Mouse (Mus musculus) adrenal gland, postnatal 14 days (tissue): ENCODE measurements around the gene ccdc198. TPM values are rescaled to one million over a fixed set of nuclear protein-coding genes. Genes with fewer than 3 reads are reported as not detected.

ENCODE experiments used
- DNase-seq: peaks from one replicate; pipeline ENCODE4 v3.0.0; 2021; ENCODE audit warnings: mixed read lengths
- total RNA-seq: library from RNA; stranded (reverse); gene quantifications from 2 replicates; pipeline ENCODE4 v1.2.3, GENCODE M21; 2021

The ccdc198 gene
- total RNA-seq, 1 experiment from 2014 or later: not detected

DNA sequence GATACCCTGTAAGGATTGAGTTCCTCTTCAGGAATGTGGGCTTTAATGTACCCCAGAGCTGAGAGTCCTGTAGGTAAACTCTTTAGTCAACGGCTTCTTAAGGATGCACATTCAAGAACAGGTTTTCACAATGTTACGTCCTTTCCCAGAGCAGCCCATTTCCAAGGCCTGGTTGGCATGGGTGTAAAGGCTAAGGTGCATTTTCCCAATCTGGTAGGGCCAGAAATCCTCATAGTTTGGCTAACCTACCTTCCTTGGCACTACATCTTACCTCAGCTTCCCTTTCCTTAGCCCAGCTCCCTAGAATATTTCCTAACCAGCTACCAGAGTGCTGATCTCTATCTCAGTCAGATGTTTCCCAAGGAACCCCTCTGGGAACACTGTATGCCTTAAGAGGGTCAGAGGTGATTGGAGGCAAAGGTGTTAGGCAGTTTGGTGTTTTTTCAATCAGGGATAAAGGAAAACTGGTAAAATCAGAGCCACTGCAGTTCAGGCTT, 48.2 kb downstream of the ccdc198 start:
- DNase-seq: peak; percentile 5

DNA sequence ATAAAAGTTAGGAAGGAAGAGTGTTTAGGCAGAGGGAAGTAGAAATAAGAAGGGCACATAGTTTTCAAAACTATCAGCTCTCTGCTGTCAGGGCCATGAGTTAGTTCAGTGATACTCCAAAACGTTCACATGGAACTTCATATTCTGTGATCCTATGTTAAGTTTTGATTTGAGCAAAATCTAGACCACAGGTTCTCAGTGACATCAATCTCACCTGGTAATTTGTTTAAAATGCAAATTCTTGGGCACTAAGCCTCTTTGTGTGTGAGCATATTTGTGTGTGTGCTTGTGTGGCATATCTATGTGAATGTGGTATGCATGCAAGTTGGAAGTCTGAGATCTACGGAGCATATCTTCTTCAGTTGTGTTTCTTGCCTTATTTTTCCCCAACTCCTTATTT, 59.0 kb downstream of the ccdc198 start:
- DNase-seq: no peak

DNA sequence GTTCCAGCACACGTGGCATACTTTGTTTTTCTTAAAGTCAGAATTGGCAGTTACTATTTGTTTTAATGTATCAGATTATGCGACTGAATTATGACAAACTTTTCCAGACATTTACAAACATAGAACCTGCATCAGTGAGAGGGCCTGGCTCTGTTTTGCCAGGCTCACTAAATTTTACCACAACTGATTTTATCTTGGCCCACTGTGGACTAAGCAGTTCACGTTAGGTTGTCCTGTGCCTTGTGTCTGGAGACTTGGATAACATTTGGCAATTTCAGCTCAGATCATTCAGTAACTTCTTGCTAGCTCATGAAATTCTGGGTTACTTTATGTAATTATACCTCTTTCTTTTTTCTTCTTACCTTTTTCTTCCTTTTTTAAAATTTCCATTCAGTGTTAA, 65.5 kb downstream of the ccdc198 start:
- DNase-seq: no peak

DNA sequence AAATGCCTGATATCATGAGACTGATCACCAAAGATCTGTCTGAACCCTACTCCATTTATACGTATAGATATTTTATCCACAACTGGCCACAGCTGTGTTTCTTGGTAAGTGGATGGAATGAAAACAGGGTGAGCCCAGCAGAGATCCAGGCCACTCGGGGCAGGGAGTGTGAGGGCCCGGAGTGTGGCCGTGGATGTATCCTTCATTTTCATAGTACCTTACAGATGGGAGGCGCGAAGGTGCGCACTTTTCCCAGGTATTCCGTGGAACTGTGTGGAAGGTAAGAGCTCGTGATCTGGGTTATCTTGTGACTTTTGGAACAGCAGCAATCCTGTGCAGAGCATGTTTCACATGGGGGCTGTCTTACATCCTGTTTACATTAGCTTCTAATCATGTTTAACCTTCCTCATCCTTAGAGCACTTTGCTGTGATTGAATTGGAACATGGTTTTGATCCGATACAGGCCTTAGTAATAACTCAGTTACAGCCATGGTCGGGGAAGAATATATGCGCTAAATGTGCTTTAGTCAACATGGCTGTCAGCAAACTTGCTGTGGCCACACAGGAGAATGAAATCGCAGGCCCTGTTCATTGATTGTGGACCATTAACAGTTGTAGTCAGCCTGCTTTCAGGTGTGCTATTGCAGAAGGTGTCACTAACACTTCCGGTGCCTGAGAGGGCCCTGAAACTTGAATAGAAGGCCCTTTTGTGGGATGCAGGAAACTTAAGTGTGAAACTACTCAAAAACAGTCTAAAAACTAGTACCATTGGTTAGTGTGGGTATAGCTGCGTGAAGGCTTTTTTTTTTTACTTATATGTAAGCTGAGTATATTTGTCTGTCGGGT, 71.8 kb downstream of the ccdc198 start:
- DNase-seq: peak; percentile 20

DNA sequence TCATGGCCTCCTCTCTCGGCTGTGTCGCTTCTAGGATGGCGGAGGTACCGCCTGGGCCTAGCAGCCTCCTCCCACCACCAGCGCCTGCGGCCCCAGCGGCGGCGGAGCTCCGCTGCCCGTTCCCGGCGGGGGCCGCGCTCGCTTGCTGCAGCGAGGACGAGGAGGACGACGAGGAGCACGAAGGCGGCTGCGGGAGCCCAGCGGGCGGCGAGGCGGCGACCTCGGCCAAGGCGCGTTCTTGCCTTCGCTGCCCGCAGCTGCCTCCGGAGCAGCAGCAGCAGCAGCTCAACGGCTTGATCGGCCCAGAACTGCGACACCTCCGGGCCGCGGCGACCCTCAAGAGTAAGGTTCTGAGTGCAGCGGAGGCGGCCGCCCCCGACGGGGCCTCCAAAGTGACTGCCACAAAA, 72.7 kb downstream of the ccdc198 start:
- DNase-seq: peak; percentile 79

DNA sequence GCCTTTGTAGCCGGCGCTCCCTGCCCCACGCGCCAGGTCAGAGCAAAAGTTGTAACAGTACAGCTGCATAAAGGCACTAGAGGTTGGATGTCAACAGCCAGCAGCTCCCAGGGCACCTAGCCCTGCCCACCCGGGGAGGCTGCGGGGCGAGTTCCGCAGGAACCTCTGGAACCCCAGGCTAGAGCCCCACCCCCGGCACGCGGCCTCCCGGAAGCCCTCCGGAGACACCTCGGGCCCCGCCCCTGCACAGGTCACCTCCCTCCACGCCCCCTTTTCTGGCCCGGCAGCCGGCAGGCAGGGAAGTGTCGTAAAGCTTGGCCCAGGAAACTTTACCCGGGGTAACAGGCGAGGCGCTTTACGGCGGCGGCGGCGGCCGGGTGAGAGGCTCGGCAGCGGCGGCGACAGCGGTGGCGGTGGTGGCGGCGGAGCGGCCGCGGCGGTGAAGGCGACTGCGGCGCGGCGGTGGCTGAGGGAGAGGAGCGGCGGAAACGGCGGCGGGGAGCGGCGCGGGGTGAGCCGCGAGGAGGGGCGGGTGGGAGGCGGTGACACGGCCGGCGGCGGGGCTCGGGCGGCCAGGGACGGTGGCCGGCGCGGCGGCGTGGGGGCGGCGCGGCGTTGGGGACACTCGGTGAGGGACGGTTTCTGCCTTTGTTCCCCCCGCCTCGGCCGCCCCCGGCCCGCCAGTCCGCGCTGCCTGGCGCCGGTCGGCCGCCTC, 73.2 kb downstream of the ccdc198 start, which contains the start of gene Naa30:
Naa30 (plus strand) TSS at position 360 of the 715 bp plus-strand sequence.
- peak; percentile 99 for DNase-seq

DNA sequence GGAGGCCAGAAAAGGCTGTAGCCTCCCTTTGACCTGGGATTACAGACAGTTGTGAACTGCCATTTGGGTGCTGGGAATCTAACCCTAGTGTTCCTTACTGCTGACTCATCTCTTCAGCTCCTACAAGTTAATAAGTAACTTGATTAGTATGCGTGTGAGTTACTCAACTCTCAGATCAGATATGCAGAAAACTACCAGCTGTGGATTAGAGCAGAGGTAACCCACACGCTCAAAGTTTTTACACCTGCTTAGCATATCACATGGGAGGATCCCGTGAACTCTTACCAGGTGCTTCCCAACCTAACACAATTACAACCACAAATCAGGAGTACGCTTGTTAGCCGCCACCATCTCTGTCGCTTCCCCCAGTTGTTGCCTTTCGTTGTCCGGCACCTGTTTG, 74.0 kb downstream of the ccdc198 start:
- no peak for DNase-seq

Other genes starting within 250 kb of the ccdc198 start
- gene Ap5m1, start 179.4 kb downstream of the ccdc198 start, total RNA-seq: 22.5 and 24.2 TPM in 2 replicates
- 37.4 and 40.7 TPM in 2 replicates for gene Exoc5, start 178.8 kb downstream of the ccdc198 start, total RNA-seq
- 26.5 and 28.8 TPM in 2 replicates for gene Naa30, start 73.2 kb downstream of the ccdc198 start, total RNA-seq